Mouse (Mus musculus): ENCODE results near the gene Ccdc92b. TPM values are rescaled to one million over a fixed set of nuclear protein-coding genes. Genes with fewer than 3 reads are reported as not detected.
"Not testable (repeated sequence)": the region's sequence is repeated elsewhere in the genome, so short reads cannot be mapped to it uniquely, and the experiment has no call there.

The Ccdc92b gene
- polyA plus RNA-seq, 1 experiment, result 0.06 TPM

DNA sequence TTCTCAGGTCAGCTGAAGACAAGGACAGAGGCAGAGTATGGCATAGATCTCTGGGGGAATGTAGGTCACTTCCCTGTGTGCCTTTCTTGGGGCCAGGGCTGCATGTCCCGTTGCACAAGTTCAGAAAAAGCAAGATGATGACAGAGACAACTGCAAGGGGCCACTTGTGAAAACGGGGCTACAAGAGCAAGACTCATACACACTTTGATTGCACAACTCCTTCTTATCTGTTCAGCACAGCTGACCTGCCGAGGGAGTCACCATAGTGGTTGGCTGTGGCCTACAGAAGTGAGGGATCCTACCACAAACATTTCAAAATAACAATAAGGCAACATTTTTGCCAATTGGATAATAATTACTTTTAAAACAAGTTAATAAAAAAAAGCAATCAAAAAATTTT, 42.3 kb upstream of the Ccdc92b start:
- peak; percentile 91 for TF ChIP-seq CEBPB (IDR thresholded peaks at IDR 0.05; ENCODE audit: insufficient read depth, poor library complexity, severe bottlenecking)
- TF ChIP-seq POLR2A (IDR thresholded peaks at IDR 0.05; ENCODE audit: insufficient read length, low read depth), result no peak
- TF ChIP-seq MYOG (IDR thresholded peaks at IDR 0.05; ENCODE audit: control insufficient read depth in 1 of 3, insufficient read depth in 1 of 3, insufficient read length in 2 of 3, low read depth in 2 of 3), result peak in 1 of 3 experiments; percentile 37
- TF ChIP-seq TCF3 (IDR thresholded peaks at IDR 0.05; ENCODE audit: insufficient read length, low read depth), result no peak
- no peak for TF ChIP-seq USF1 (IDR thresholded peaks at IDR 0.05; ENCODE audit: low read depth)
- peak in 1 of 3 experiments; percentile 42 for TF ChIP-seq MYOD1 (IDR thresholded peaks at IDR 0.05; ENCODE audit: control insufficient read depth in 1 of 3, insufficient read length in 2 of 3, low read depth in 2 of 3)
- no peak for TF ChIP-seq POLR2AphosphoS2 (IDR thresholded peaks at IDR 0.05; ENCODE audit: insufficient read length, low read depth)
- TF ChIP-seq REST (IDR thresholded peaks at IDR 0.05; ENCODE audit: insufficient read depth, insufficient read length), result no peak
- no peaks in the 10 kb centered on the region for H3K79me2 ChIP-seq (ENCODE audit: control insufficient read depth, insufficient read depth)
- no peaks in the 10 kb centered on the region for H3K36me3 ChIP-seq (ENCODE audit: control insufficient read depth, insufficient read depth)
- H3K27me3 ChIP-seq (ENCODE audit: control insufficient read depth, insufficient read depth, insufficient read length), result no peaks in the 10 kb centered on the region
- no peak overlapping the region for H3K4me2 ChIP-seq (ENCODE audit: low read depth)
- no peak overlapping the region for H3K4me3 ChIP-seq
- H3ac ChIP-seq (ENCODE audit: control insufficient read depth, insufficient read length), result no peak overlapping the region

DNA sequence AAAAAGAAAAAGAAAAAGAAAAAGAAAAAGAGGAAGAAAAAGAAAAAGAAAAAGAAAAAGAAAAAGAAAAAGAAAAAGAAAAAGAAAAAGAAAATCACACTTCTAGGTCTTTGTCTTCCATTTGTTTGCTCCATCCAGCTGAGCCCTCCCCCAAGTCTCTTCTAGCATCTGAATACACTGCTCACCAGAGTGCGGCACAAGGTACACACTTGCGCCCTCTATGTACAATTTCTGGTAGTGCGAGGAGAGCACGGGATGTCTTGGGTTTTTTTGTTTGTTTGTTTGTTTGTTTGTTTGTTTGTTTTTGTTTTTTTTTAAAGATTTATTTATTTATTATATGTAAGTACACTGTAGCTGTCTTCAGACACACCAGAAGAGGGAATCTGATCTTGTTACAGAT, 38.1 kb upstream of the Ccdc92b start:
- H3K79me2 ChIP-seq (ENCODE audit: control insufficient read depth, insufficient read depth); H3K27me3 ChIP-seq (ENCODE audit: control insufficient read depth, insufficient read depth, insufficient read length); H3ac ChIP-seq (ENCODE audit: control insufficient read depth, insufficient read length); H3K4me2 ChIP-seq (ENCODE audit: low read depth); H3K36me3 ChIP-seq (ENCODE audit: control insufficient read depth, insufficient read depth); H3K4me3 ChIP-seq: not testable (repeated sequence)

DNA sequence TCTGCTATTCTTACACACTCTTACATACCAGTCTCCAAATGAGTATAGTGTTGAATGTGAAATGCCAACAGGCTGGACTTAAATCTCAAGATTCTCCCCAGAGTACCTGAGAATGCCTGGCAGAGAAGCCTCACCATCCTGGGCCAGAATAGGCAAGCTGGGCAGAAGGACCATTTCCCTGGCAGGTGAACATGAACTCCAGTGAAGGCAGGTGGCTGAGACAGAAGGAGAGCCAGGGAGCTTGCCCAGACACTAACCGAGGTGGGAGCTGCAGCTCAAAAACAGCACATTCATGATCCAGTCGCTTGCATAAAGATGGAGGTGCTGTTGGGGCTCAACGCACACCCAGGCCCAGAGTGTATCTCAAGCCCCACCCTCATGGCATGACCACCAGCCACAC, 36.9 kb upstream of the Ccdc92b start:
- Histone ChIP-seq H3K4me3 (no peak overlapping the region), H3K4me2 (ENCODE audit: low read depth) (no peak overlapping the region), H3ac (ENCODE audit: control insufficient read depth, insufficient read length) (no peak overlapping the region), H3K27me3 (ENCODE audit: control insufficient read depth, insufficient read depth, insufficient read length) (no peaks in the 10 kb centered on the region), H3K36me3 (ENCODE audit: control insufficient read depth, insufficient read depth) (no peaks in the 10 kb centered on the region), H3K79me2 (ENCODE audit: control insufficient read depth, insufficient read depth) (no peaks in the 10 kb centered on the region)
- TF ChIP-seq TCF3 (IDR thresholded peaks at IDR 0.05; ENCODE audit: insufficient read length, low read depth) (no peak), MYOG (IDR thresholded peaks at IDR 0.05; ENCODE audit: control insufficient read depth in 1 of 3, insufficient read depth in 1 of 3, insufficient read length in 2 of 3, low read depth in 2 of 3) (no peak), SRF (IDR thresholded peaks at IDR 0.05; ENCODE audit: control insufficient read depth, insufficient read length, low read depth) (no peak), POLR2A (IDR thresholded peaks at IDR 0.05; ENCODE audit: insufficient read length, low read depth) (no peak), CEBPB (IDR thresholded peaks at IDR 0.05; ENCODE audit: insufficient read depth, poor library complexity, severe bottlenecking) (no peak), MAX (IDR thresholded peaks at IDR 0.05; ENCODE audit: low read depth) (no peak), E2F4 (IDR thresholded peaks at IDR 0.05; ENCODE audit: insufficient read depth) (no peak), USF1 (IDR thresholded peaks at IDR 0.05; ENCODE audit: low read depth) (no peak), MYOD1 (IDR thresholded peaks at IDR 0.05; ENCODE audit: control insufficient read depth in 1 of 3, insufficient read length in 2 of 3, low read depth in 2 of 3) (no peak), POLR2AphosphoS2 (IDR thresholded peaks at IDR 0.05; ENCODE audit: insufficient read length, low read depth) (no peak), TCF12 (IDR thresholded peaks at IDR 0.05; ENCODE audit: insufficient read depth, poor library complexity, severe bottlenecking) (no peak), REST (IDR thresholded peaks at IDR 0.05; ENCODE audit: insufficient read depth, insufficient read length) (no peak)

DNA sequence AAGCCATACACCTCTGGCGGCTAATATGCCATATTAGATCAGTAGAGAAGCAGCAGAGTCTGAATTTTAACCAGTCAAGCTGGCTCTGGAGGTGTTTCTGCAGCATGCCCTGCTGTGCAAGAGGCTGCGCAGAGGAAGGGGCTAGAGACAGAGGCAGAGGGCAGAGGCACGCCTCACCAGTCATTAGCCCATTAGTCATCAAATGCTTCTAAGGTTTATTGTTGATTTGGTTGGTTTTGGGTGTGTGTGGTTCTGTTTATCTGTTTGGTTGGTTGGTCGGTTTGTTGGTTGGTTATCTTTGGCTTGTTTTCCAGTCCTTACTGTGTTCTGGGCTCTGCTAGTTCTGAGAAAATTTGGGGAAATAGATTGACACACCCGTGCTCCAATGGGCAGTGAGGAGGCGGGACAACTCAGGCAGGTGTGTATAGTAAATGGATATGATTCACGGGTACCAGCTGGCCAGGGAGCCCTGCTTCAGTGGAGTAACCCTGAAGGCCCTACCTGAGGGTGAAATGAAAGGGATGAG, 35.5 kb upstream of the Ccdc92b start:
- no peak overlapping the region for H3ac ChIP-seq (ENCODE audit: control insufficient read depth, insufficient read length)
- H3K27me3 ChIP-seq (ENCODE audit: control insufficient read depth, insufficient read depth, insufficient read length), result peaks cover 13% of the 10 kb centered on the region
- H3K36me3 ChIP-seq (ENCODE audit: control insufficient read depth, insufficient read depth), result no peaks in the 10 kb centered on the region
- H3K4me2 ChIP-seq (ENCODE audit: low read depth), result no peak overlapping the region
- H3K4me3 ChIP-seq, result no peak overlapping the region
- no peaks in the 10 kb centered on the region for H3K79me2 ChIP-seq (ENCODE audit: control insufficient read depth, insufficient read depth)
- TF ChIP-seq TCF3 (IDR thresholded peaks at IDR 0.05; ENCODE audit: insufficient read length, low read depth) (no peak), MYOD1 (IDR thresholded peaks at IDR 0.05; ENCODE audit: control insufficient read depth in 1 of 3, insufficient read length in 2 of 3, low read depth in 2 of 3) (no peak), CEBPB (IDR thresholded peaks at IDR 0.05; ENCODE audit: insufficient read depth, poor library complexity, severe bottlenecking) (no peak), POLR2AphosphoS2 (IDR thresholded peaks at IDR 0.05; ENCODE audit: insufficient read length, low read depth) (no peak), POLR2A (IDR thresholded peaks at IDR 0.05; ENCODE audit: insufficient read length, low read depth) (no peak), E2F4 (IDR thresholded peaks at IDR 0.05; ENCODE audit: insufficient read depth) (no peak), MYOG (IDR thresholded peaks at IDR 0.05; ENCODE audit: control insufficient read depth in 1 of 3, insufficient read depth in 1 of 3, insufficient read length in 2 of 3, low read depth in 2 of 3) (no peak), SRF (IDR thresholded peaks at IDR 0.05; ENCODE audit: control insufficient read depth, insufficient read length, low read depth) (no peak), TCF12 (IDR thresholded peaks at IDR 0.05; ENCODE audit: insufficient read depth, poor library complexity, severe bottlenecking) (no peak), REST (IDR thresholded peaks at IDR 0.05; ENCODE audit: insufficient read depth, insufficient read length) (no peak), MAX (IDR thresholded peaks at IDR 0.05; ENCODE audit: low read depth) (no peak), USF1 (IDR thresholded peaks at IDR 0.05; ENCODE audit: low read depth) (no peak)

DNA sequence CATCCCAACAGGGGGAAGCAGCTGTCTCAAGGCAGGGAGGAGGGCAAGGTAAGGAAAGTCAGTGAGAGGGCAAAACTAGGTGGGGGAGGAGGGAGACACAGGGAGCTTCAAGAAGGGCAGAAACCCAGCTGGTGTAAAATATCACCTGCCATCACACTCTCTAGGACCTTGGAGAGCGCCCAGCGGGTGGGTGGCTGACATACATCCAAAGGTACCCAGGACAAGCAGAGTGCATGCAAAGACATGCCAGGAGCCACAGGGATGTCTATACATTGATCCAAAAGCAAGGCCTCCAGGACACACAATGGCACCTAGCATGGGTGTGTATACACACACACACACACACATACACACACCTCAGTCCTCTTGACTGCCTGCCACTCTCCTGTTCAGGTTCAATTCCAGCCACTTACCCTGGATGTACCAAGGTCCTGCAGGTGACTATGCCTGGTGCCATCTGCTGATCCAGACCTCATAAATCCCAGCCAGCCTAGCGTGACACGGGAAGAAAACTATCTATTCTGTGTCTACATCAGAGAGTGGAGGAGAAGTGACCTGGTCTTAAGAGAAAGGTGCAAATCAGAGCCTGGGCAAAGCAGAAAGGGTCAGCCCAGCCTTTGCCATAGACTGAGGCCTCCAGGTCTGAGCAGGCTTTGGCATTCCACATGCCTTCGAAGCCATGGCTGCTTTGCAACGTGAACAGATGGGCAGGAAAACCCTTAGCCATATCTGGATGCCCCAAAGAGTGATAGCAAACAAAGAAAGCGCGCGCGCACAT, 34.3 kb upstream of the Ccdc92b start:
- Histone ChIP-seq H3K4me3 (no peak overlapping the region), H3K36me3 (ENCODE audit: control insufficient read depth, insufficient read depth) (no peaks in the 10 kb centered on the region), H3K4me2 (ENCODE audit: low read depth) (no peak overlapping the region), H3K27me3 (ENCODE audit: control insufficient read depth, insufficient read depth, insufficient read length) (peaks cover 26% of the 10 kb centered on the region), H3ac (ENCODE audit: control insufficient read depth, insufficient read length) (no peak overlapping the region), H3K79me2 (ENCODE audit: control insufficient read depth, insufficient read depth) (no peaks in the 10 kb centered on the region)
- TF ChIP-seq MYOD1 (IDR thresholded peaks at IDR 0.05; ENCODE audit: control insufficient read depth in 1 of 3, insufficient read length in 2 of 3, low read depth in 2 of 3), result peak in 1 of 3 experiments; percentile 28
- peak; percentile 71 for TF ChIP-seq REST (IDR thresholded peaks at IDR 0.05; ENCODE audit: insufficient read depth, insufficient read length)
- TF ChIP-seq SRF (IDR thresholded peaks at IDR 0.05; ENCODE audit: control insufficient read depth, insufficient read length, low read depth), result no peak
- TF ChIP-seq TCF3 (IDR thresholded peaks at IDR 0.05; ENCODE audit: insufficient read length, low read depth), result no peak
